Mouse (Mus musculus): ENCODE results near the gene Abca7.
"Not testable (repeated sequence)": the region's sequence is repeated elsewhere in the genome, so short reads cannot be mapped to it uniquely, and the experiment has no call there.

Abca7 gene

DNA sequence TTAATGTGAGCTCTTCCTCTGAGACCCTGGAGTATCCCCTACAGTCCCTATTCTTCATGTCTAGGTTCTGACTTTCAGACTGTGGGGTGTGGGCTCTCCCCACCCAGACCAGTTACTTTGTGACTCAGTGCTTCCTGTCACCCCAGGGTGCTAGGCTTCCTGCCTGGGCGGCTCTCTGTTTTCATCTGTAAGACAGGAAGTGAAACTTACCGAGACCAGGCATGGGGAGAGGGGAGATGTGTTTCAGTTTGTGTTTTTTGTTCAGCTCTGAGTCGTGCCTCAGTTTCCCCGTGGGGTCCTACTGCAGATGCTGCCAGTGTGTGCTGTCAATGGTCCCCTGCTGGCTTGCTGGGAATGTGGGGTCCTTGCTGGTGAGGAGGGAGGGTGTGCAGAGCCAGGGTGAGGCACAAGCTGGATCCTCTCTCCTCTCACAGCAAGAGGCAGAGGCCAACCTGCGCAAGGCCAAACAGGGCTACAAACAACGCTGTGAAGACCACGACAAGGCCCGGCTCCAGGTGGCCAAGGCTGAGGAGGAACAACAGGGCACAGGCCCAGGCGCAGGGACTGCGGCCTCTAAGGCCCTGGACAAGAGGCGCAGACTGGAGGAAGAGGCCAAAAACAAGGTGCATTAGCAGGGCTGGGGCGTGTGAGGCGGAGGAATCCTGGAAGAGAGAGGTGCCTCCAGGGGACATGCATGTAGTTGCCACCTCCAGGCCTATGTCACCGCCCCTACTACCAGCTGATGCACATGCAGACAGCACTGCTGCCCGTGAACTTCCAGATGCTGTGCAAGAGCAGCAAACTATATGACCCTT, 28.1 kb downstream of the Abca7 start:
- no peak for DNase-seq

DNA sequence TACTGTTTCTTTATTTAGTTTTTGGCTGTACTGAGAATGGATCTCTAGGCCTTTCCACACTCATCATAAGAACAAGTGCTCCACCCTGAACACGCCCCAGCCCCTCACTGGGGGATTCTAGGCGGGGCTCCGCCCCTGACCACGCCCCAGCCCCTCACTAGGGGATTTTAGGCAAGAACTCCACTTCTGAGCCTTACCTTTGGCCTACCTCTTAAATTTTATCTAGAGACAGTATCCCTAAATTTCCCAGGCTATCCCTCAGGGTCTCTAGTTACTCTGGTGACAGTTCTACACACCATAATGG, 28.7 kb downstream of the Abca7 start:
- DNase-seq, result no peak

DNA sequence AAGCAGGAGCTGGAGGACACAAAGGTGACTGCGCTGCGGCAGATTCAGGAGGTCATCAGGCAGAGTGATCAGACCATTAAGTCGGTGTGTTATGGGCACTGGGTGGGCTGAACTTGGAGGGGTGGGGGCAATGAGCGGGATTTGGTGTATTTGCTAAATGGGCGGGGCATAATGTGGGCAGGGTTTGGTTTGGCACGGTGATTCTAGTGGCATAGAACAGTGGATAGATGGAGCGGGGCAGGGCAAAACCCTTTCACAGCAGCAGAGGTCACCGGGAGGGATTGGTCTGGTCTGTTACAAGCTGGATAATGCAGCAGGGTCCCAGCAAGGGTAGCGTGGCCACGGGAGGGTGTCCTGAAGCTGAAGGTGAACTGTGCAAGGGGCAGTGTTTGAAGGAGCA, 29.2 kb downstream of the Abca7 start:
- DNase-seq, result no peak

DNA sequence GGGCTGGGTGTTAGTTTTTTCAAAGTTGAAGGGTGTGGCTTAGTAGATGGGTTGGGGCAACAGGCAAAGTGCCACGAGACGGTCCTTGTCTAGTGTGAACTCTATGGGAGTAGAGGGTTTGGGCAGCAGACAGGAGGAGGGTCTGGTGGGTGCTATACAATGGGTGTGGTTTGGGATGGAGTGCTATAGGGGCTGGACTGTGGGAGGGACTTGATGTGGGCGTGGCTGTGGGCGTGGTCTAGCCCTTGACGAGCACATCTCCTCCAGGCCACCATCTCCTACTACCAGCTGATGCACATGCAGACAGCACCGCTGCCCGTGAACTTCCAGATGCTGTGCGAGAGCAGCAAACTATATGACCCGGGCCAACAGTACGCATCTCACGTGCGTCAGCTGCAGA, 29.6 kb downstream of the Abca7 start:
- DNase-seq, result no peak

DNA sequence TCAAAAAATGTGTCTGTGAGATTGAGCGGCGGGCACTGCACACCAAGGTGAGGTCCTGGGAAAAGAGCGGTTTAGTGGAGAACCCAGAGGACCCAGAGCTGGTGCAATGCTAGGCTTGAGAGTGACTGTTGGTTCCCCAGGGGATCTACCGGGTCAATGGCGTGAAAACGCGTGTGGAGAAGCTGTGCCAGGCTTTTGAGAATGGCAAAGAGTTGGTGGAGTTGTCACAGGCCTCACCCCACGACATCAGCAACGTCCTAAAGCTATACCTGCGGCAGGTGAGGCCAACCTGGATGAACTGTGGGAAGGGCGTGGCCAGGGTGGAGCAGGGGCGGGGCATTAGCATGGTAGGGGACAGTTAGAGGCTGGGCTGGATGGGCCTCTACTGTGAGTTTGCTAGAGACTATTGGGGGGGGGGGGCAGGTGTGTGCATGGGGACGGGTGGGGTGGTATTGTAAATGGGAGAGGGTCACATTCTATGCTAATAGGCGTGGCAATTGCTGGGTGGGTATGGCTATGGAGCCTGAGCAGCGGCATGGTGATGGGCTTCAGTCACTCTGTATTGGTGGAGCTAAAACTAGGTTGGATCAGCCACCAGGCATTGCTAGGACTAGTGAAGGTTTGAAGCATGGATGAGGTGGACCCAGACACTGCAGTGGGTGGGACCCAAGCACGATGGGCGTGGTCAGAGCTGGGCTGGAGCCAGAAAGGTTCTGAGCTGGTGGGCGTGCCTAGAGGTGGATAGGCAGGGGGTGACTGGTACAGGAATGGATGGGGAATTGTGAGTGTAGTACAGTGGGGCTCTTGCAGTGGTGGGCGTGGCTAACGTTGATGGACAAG, 31.6 kb downstream of the Abca7 start:
- DNase-seq, result no peak

DNA sequence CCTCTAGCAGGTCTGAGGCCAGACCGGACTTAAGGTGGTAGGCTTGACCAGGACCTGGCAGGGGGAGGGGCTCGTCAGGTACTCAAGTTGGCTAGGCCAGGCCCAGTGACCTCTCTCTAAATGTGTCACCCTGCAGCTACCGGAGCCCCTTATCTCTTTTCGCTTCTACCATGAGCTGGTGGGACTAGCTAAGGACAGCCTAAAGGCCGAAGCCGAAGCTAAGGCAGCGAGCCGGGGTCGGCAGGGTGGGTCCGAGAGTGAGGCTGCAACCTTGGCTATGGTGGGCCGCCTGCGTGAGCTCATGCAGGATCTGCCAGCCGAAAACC, 32.2 kb downstream of the Abca7 start:
- no peak for DNase-seq

DNA sequence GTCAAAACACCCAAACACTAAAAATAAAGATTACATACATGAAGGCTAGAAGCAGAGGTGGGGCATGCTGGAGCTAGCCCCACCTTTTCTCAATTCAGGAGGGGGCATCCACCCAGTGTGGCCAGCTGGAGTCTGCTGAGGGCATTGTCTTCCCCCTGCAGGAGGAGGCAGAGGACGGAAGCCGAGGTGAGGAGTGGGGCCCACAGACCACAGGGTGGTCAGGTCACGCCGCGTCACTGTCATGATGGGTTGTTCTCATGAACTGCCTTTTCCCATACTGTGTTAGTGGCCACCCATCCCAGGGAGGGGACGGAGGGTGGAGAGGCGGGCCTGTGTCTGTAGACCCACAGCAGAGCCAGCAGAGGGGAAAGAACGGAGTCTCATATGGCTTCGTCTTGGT, 33.9 kb downstream of the Abca7 start:
- no peak for DNase-seq

DNA sequence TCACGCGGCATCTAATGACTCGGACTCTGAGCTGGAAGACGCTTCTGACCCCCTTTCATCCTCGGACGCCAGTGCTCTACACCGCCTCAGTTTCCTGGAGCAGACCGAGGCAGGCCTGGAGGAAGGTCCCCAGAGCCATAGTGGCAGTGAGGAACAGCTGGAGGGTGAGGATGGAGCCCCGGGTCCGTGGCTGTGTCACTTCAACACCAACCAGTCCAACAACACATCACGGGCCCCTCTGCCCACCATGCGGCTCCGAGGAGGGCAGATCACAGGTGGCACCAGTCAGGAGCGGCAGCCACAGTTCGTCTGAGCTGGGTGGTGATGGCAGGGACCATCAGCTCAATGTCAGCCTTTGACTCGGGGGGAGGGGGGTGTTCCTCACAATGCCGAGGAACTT, 34.4 kb downstream of the Abca7 start:
- no peak for DNase-seq

DNA sequence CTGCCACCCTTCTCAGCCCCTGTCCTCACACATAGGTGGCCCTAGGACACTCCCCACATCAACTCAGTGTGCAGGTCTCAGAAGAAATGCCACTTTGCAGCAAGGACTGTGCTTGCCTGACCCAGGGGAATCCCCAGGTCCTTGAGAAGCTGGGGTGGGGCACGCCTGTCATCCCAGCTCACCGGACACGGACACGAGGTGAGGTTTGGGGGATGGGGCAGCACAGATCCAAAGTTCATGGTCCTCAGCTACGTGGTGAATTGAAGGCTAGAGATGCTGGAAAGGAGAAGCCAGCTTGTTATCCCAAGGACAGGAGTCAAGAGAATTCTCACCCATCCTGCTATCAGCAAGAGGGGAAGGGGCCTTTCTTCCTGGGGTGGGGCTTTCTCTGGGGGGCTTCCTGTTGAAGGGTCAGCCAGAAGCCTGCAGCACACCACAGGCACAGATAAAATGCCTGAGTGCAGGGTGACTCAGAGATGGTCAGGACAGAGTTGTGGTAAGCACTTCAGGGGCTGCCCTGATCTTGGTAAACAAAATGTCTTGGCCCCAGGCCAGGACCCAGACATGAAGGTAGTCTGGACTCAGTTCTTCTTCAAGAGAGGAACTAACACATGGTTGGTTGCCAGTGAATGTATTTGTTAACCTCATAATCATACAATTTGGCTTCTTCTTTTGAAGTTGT, 36.6 kb downstream of the Abca7 start:
- DNase-seq, result no peak

DNA sequence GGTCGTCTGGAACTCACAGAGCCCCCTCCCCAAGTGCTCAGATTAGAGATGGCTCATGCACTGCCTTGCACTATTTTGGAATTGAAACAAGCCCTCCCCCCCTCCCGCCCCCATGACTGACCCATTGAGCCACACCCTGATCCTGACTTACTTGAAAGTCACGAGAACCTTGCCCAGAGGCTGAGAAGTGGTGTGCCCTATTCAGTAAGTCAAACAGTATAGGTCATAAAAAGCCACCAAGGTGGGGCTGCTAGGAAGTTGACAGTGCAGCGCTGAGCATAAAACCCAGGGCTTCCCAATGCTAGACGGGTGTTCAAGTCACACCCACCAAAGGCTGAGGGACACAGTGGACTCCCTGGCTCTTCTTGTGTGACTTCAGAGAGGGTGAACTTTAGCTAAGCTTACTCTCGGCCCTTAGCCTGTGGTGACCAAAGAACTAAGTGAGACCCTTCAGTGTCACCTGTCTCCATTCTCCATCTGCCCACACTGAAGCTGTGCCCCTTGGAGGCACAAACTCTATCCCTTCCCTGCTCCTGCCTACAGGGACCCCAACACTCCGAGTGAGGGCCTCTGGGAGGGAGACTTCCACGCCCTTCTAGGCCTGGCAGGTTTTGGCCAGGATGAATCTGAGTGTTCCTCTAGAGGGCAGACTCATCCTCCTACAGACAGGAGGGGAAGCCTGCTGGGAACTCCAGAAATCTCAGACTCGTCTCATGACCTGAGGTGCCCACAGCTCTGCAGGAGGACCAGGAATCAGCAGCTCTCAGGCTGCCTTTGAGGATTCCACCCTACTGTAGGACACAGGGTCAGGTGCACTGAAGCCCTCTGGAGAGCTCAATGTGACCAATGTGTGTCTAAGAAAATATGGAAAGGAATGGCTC, 37.5 kb downstream of the Abca7 start:
- no peak for DNase-seq

DNA sequence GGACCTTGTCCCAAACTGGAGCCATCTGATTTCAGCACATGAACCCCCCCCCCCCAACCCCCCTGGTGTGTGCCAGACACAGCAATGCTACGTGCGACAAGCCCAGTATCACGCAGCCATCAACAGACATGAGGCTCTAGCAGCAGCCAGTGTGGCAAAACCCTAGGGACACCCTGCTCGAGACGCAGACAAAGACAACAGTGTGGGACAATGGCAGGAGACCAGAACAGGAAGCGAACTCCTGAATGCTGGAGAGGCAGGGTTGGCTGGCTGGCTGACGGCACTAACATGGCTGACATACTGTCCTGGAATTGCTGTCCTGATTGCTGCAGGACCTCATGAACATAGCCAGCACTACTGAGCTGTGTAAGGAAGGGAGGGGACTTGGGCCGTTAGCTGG, 38.9 kb downstream of the Abca7 start:
- DNase-seq, result no peak

DNA sequence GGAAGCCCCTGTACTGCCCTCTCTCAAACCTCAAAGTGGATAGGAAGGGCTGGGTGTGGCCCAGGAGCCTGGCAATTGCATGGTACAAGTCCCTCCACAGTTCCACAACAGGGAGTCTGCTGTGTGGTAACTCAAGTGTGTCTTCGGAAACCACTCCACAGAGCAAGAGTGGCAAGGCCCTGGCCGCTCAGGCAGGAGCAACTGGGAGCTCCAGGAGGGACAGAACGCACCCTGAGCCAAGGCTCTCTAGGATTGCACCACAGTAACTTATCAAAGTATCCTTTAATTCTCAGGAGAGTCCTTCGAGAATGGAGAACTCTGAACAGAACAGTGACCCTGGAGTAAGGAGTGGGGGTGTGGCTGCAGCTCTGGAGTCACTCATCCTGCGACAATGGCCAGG, 39.4 kb downstream of the Abca7 start:
- no peak for DNase-seq

DNA sequence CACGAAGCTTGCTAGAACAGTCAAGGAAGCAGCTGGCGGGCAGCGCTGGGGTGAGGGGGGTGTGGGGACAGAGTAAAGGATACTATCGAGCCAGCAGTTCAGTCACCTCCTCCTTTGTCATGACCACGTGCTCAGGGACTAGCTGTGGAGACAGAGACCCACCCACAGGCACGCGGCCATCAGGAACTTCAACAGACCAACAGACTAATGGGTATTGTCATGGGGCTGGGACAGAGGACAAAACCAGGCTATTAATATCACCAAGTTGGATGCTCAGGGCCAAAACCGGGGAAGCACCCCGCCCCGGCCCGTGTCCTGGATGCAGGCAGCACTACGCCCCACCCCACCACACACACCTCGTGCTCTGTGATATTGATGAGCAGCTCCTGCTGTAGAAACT, 40.5 kb downstream of the Abca7 start:
- DNase-seq, result no peak

DNA sequence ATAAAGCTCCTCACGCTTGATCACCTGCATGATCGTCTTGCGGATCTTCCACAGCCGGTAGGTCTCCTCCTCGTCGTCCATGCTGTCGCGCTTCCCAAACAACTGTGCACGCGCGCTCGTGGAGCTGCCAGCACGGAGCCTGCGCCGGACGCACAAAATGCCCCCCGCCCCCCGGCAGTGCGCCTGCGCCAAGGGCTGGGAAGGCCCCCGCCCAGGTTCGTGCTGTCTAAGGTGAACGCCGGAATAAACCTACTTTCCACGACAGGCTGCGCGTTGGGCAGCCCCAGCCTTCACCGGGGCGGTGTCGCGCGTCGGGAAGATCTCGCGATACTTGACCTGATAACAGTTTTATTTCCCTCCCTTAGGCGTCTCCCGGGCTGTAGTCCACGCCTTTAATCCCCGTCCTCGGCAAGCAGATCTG, 43.3 kb downstream of the Abca7 start, which contains the start of gene Polr2e:
TSS of gene Polr2e (minus strand) at position 237 of the 421 bp plus-strand sequence.
- DNase-seq, result peak; percentile 95

DNA sequence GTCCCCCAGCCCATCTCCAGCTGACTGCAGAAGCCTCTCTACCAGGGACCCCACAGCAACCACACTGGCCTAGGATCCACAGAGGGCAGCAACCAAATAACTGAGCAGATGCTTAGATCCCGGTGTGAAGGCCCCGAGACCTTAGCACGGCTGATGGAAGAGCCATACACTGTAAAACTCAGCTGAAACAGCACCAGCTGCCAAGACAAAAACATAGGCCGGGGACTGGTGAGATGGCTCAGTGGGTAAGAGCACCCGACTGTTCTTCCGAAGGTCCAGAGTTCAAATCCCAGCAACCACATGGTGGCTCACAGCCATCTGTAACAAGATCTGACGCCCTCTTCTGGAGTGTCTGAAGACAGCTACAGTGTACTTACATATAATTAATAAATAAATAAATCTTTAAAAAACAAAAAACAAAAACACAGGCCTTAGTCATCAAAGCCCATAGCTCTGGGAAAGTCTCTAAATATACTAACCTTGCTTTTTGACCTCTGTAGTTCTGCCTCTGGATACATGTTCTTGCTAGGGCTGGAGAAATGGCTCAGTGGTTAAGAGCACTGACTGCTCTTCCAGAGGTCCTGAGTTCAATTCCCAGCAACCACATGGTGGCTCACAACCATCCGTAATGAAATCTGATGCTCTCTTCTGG, 45.2 kb downstream of the Abca7 start:
- not testable (repeated sequence) for DNase-seq

DNA sequence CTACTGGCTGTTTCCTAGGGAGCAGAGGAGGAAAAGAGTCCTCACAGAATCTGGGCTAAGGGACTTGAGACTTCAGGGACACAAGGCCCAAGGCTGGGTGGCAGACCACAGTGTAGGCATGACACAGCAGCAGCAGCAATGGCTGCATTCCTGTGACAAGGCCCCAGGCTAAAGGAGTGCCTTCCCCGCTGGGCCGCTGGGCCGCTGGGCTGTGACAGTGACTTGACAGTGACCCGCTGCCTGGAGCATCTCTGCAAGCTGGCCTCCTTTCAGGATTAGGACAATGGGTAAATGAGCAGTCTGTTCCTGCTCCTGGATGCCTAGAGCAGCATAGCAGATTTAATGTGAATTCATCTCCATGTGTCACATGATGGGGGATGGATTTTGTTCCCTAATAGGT, 47.8 kb downstream of the Abca7 start:
- no peak for DNase-seq

DNA sequence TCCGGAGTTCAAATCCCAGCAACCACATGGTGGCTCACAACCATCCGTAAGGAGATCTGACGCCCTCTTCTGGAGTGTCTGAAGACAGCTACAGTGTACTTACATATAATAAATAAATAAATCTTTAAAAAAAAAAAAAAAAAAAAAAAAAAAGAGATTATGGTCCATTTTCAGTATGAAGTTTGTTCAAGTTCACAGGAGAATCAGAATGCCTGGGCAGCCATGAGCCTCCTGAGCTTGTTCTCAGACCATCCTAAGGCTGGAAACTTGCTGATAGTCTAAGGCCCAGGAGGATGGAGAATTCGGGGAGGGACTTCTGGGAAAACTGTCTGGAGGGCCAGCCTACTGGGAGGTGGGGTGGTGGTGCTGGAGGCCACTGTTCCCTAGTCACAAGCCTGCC, 49.1 kb downstream of the Abca7 start:
- not testable (repeated sequence) for DNase-seq

DNA sequence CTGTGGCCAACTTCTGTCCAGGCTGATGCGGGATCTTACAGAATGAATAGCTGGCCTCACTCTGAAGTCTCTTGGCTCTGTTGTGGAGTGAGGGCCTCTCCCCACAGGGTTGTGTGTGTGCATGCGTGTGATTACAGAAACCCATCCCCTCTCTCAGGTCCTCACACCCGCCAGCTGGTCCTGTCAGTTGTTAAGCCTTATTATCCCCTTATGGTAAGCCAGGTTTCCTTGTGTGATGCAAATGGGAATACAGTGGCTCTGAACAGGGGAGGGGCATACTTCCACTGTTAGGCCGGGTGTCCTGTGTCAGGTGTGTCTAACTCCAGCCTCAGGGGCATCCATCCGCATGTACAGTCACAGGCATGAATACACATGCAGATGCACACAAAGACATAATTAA, 49.5 kb downstream of the Abca7 start:
- no peak for DNase-seq

DNA sequence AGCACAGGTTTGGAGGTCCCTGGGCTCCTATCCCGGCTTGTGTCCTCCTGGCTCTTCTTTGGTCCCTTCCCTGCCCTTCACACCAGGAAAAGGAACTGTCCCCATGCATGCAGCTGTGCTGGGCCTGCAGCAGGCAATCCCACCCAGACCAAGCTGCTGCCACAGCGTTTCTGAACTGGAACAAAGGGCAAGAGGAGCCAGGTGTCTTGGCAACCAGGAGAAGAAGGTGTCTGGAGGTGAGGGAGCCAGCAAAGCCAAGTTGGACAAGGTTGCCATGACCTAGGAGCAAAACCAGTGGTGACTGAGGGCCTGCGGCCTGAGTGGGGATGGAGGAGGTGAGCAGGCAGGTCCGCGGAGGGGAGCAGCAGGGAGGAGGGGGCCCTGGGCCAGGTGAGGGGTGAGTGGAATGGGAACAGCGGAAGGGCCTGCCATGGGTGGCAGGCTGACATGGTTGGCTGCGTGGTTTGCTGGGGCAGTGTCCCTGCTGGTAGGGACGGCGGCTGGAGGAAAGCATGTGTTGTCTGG, 50.8 kb downstream of the Abca7 start, which contains the start of gene Gpx4:
TSS of gene Gpx4 (plus strand) at position 126 of the 525 bp plus-strand sequence.
- DNase-seq, result no peak

DNA sequence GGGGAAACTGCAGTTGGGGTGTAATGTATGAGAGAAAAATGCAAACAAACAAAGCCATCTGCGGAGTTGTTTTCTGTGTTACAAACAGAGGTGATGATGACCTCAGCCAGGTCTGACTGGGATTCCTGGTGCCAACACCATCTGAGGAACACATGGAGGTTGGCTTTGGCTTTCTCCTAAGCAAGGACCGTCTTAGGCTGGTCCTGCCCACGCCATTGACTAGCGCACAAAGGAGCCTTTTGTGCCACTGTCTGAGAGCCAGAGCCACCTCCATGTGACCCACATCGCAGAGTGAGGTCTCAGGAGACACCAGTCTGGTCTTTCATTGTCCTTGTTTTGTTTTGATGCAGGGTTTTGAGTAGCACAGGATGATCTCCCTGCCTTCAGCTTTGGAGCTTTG, 52.1 kb downstream of the Abca7 start:
- no peak for DNase-seq

DNA sequence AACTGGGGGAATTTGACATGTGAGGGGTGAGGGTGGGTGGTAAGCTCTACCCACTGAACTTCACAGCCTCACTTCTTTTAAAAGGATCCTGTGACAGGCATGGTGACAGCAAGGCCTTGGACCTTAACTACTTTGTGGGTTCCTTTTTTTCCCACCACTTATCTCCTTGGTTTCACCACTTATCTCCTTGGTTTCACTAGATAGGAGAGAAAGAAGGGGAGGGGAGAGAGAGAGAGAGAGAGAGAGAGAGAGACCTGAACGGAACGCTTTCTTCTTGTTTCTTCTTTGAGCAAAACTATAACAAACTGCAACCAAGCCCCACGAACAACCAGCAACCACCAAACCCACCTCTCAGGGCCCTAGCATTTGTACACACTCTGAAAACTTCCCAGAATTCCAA, 52.5 kb downstream of the Abca7 start:
- DNase-seq, result no peak

DNA sequence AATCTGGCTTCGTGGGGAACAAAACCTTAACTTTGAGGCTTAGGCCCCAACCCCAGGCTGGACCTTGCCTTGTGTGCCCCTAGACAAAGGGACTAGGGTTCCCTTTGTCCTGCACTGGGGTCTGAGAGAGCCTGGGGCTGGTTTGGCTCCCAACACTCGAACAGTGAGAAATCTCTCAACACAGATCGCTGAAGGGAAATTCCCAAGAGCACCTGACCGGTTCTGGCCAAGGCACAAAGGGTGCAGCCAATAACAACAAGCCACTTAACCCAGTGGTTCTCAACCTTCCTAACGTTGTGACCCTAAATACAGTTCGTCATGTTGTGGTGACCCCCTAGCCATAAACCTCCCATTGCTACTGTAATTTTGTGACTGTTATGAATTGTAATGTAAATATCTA, 54.0 kb downstream of the Abca7 start:
- no peak for DNase-seq
